Mouse (Mus musculus) embryonic facial prominence, embryonic 10.5 days (tissue): ENCODE results near the gene Sycp2. TPM values are rescaled to one million over a fixed set of nuclear protein-coding genes. Genes with fewer than 3 reads are reported as not detected.
A peak's percentile ranks its signal among the peaks of the same experiment; 100 is the strongest.

Experiments used
- DNase-seq: peaks from one replicate; pipeline ENCODE4 v3.0.0-alpha.2; 2017; ENCODE audit warnings: low spot score
- H3K27ac ChIP-seq: fragments of 300-500 bp; sonication (generic); replicated peaks from 2 replicates; pipeline ENCODE4 v1.5.1; 2016; ENCODE audit warnings: mild to moderate bottlenecking
- H3K27me3 ChIP-seq: fragments of 300-500 bp; sonication (generic); replicated peaks from 2 replicates; pipeline ENCODE4 v1.6.1; 2016; ENCODE audit warnings: low read depth, mild to moderate bottlenecking; ENCODE audit not compliant: poor library complexity, severe bottlenecking
- H3K36me3 ChIP-seq: fragments of 300-500 bp; sonication (generic); replicated peaks from 2 replicates; pipeline ENCODE4 v1.6.1; 2016; ENCODE audit warnings: mild to moderate bottlenecking, moderate library complexity
- H3K4me1 ChIP-seq: fragments of 300-500 bp; sonication (generic); 2 replicates; pipeline ENCODE4 v1.6.1; 2016
- H3K4me3 ChIP-seq: fragments of 300-500 bp; sonication (generic); 2 replicates; pipeline ENCODE4 v1.5.1; 2016; ENCODE audit warnings: mild to moderate bottlenecking, moderate library complexity
- H3K9me3 ChIP-seq: fragments of 300-500 bp; sonication (generic); 2 replicates; pipeline ENCODE4 v1.6.1; 2016; ENCODE audit warnings: mild to moderate bottlenecking
- WGBS: fragments of 180-500 bp; shearing (Covaris S2); methylation state at CpG from one replicate; pipeline ENCODE4 v1.1.7; 2016; 5-methylcytosine and 5-hydroxymethylcytosine counted together
- polyA plus RNA-seq: library from polyadenylated mRNA; unstranded; fragments of >200 nt; fragmentation: Nextera tagmentation; extraction: Ambion mirVana; gene quantifications from 2 replicates; pipeline ENCODE4 v1.2.1, GENCODE M21; 2016

Sycp2 gene
- polyA plus RNA-seq, 1 experiment from 2014 or later: 0.05 TPM

- H3K9me3 ChIP-seq: no peaks in the 10 kb centered on the region
- no peak overlapping the region for H3K27ac ChIP-seq
- H3K4me3 ChIP-seq: no peak overlapping the region
- 0 out of 2 replicates have a peak, but pooled peaks cover 3% of the 10 kb centered on the region for H3K27me3 ChIP-seq
- peaks cover 18% of the 10 kb centered on the region for H3K4me1 ChIP-seq
- DNase-seq: no peak
- 90% methylated on average over 5 of the region's 5 CpGs for WGBS
- no peaks in the 10 kb centered on the region for H3K36me3 ChIP-seq
Observed at GRCm38 (mm10) chr2:178427181-178427580, 19.7 kb upstream of the Sycp2 start.

DNA sequence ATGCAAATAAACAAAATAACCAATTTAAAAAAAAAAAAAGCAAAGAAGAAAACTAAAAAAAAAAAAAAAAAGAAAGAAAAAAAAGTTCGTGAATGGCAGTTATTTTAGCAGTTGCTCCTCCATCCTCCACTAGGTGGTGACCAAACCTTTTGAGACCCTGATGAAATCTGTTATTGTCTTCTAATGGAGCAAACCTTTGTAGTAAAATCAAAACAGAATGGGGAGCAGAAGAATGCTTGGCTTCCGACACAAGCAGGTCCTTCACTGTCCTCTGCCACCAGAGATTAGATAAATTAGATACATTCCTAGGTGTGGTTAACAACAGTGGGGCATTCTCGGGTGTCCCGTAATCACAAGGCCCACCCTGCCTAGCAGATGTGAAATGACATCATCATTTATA is 18.7 kb upstream of the Sycp2 start:
- Histone ChIP-seq H3K9me3 (no peaks in the 10 kb centered on the region), H3K27me3 (0 out of 2 replicates have a peak, but pooled peaks cover 3% of the 10 kb centered on the region), H3K4me1 (peaks cover 24% of the 10 kb centered on the region), H3K27ac (no peak overlapping the region), H3K4me3 (no peak overlapping the region), H3K36me3 (no peaks in the 10 kb centered on the region)
- DNase-seq: peak; percentile 17
- WGBS: 52% methylated on average over 4 of the region's 4 CpGs

DNA sequence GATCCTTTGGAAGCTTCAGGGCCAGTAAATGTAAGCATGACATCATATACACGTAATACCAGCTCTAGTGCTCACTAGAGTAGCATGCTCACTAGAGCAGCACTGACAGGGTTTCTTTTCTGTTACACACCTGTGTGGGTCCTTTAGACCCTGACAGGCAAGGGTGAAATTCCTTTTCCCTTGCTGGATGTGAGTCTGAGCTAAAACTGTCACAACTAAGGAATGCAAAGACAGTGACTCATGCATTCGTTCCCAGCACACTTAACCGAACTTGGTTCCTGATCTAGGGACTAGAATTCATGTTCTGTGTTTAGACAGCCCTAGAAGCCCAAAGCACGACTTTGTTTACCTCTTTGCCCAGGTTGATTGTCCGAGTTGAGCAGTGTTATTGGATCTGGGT is 15.7 kb upstream of the Sycp2 start:
- Histone ChIP-seq H3K36me3 (peaks cover 6% of the 10 kb centered on the region), H3K4me1 (peaks cover 34% of the 10 kb centered on the region), H3K27me3 (peaks cover 6% of the 10 kb centered on the region; the same call in 1 of the 2 replicates), H3K27ac (peak overlapping the region; percentile 83), H3K9me3 (no peaks in the 10 kb centered on the region), H3K4me3 (no peak overlapping the region)
- 82% methylated on average over 5 of the region's 5 CpGs for WGBS
- peak; percentile 10 for DNase-seq

DNA sequence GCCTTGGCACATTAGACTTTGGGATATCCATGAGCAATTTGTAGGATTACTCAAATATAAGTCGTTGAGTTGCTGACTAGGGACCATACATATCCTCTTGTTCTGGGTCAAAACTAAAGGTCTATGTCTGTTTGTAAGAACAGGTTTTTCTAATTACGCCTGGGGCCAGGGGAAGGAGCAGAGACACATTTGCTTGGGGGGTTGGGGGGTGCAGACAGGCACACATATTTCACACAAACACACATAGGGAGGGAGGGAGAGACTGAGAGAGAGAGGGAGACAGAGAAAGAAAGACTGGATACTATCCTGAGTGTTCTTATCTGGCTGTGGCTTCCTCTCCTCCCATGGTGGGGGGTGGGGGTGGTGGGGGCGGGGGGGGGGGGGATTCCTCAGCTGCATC is 14.7 kb upstream of the Sycp2 start:
- 13% methylated on average over 3 of the region's 3 CpGs for WGBS
- no peak overlapping the region for H3K4me3 ChIP-seq
- H3K36me3 ChIP-seq: peaks cover 11% of the 10 kb centered on the region
- peak; percentile 65 for DNase-seq
- peak overlapping the region; percentile 83 for H3K27ac ChIP-seq
- peaks cover 6% of the 10 kb centered on the region; the same call in 1 of the 2 replicates for H3K27me3 ChIP-seq
- peaks cover 34% of the 10 kb centered on the region for H3K4me1 ChIP-seq
- no peaks in the 10 kb centered on the region for H3K9me3 ChIP-seq

DNA sequence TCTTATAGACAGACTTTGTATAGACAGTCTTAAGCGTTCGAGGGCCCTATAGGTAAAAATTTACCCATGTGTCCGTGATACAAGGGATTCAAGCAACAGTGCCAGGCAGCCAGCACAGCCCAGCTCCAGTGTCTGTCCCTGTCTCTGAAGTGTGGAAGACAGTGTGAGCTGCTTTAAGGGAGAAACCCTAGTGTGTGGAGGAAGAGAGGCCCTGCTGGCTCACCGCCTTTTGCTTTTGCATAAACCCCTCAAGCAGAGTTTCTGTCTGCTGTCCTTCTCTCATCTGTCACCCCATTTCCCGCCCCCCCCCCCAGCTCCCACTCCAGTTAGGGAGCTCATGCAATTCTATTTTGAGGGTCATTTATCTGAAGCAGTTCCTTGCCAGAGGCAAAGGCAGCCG is 14.1 kb upstream of the Sycp2 start:
- peak; percentile 37 for DNase-seq
- Histone ChIP-seq H3K4me1 (peaks cover 34% of the 10 kb centered on the region), H3K9me3 (no peaks in the 10 kb centered on the region), H3K27ac (peak overlapping the region; percentile 79), H3K36me3 (peaks cover 11% of the 10 kb centered on the region), H3K4me3 (no peak overlapping the region), H3K27me3 (peaks cover 6% of the 10 kb centered on the region; the same call in 1 of the 2 replicates)
- WGBS: 41% methylated on average over 6 of the region's 6 CpGs

DNA sequence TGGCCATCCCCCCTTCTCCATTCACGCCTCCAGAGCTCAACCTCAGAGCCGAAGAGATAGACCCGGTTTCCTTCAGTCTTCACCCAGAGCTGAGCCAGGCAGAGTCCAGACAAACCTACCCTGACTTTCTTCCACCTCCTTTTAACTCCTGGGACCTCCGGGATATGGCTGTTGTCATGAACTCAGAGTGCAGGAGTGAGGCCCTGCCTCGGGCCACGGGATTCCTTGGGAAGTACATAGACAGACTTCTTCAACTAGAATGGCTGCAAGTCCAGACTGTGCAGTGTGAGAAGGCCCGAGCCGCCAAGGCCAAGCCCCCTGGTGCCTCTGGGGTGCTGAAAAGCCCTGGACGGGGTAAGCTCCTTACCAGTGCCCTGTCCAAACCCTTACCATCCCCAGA is 13.1 kb upstream of the Sycp2 start:
- Histone ChIP-seq H3K4me3 (no peak overlapping the region), H3K9me3 (no peaks in the 10 kb centered on the region), H3K27ac (peak overlapping the region; percentile 79), H3K27me3 (peaks cover 14% of the 10 kb centered on the region), H3K4me1 (peaks cover 39% of the 10 kb centered on the region), H3K36me3 (peaks cover 11% of the 10 kb centered on the region)
- WGBS: 76% methylated on average over 9 of the region's 9 CpGs
- no peak for DNase-seq

DNA sequence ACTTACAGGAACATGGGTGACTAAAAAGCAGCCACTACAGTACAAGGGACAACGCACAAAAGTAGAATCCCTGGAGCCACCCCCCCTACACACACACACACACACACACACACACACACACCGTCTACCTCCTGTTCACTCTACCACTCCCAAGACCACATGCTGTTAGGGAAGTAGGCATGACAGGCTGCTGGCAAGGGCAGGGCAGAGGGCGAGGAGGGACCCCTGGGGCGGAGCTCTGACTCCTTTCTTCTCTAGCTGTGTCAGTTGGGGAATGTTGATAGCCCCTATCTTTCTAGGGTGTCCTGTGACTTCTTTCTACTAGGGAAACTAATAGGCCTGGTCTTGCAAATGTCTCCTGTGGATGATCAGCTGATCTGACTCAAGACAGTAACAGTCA is 9.5 kb upstream of the Sycp2 start:
- DNase-seq: no peak
- Histone ChIP-seq H3K36me3 (peaks cover 11% of the 10 kb centered on the region), H3K27ac (no peak overlapping the region), H3K4me1 (peaks cover 44% of the 10 kb centered on the region), H3K9me3 (no peaks in the 10 kb centered on the region), H3K4me3 (no peak overlapping the region), H3K27me3 (peaks cover 42% of the 10 kb centered on the region)
- WGBS: 80% methylated on average over 4 of the region's 4 CpGs

DNA sequence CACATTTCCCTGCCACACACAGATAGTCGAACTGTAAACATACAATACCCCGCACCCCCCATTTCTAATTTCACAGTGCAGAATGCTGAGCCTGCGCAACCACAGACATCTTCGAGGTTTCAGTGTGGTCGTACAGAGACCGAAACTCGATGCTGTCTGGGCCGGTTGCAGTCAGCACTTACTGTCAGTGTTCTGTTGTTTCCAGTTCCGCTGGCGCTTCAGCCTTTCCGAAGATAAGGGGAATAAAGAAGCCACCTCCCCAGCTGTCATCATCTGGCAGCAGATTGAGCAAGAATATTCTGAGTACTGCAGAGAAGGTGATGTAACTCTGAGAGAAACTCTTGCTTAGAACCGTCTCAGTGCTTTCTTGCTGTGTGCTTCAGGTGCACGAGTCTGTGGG is 8.9 kb upstream of the Sycp2 start:
- Histone ChIP-seq H3K36me3 (peaks cover 11% of the 10 kb centered on the region), H3K27me3 (peaks cover 48% of the 10 kb centered on the region), H3K27ac (no peak overlapping the region), H3K4me1 (peaks cover 38% of the 10 kb centered on the region), H3K9me3 (no peaks in the 10 kb centered on the region), H3K4me3 (no peak overlapping the region)
- no peak for DNase-seq
- WGBS: 71% methylated on average over 13 of the region's 13 CpGs

GRCm38 (mm10) chr2:178415150-178415448 is 7.6 kb upstream of the Sycp2 start:
- Histone ChIP-seq H3K27me3 (peaks cover 57% of the 10 kb centered on the region), H3K27ac (no peak overlapping the region), H3K4me3 (peak overlapping the region; percentile 78), H3K36me3 (peaks cover 8% of the 10 kb centered on the region), H3K9me3 (no peaks in the 10 kb centered on the region), H3K4me1 (peaks cover 29% of the 10 kb centered on the region)
- 39% methylated on average over 3 of the region's 3 CpGs for WGBS
- DNase-seq: no peak

DNA sequence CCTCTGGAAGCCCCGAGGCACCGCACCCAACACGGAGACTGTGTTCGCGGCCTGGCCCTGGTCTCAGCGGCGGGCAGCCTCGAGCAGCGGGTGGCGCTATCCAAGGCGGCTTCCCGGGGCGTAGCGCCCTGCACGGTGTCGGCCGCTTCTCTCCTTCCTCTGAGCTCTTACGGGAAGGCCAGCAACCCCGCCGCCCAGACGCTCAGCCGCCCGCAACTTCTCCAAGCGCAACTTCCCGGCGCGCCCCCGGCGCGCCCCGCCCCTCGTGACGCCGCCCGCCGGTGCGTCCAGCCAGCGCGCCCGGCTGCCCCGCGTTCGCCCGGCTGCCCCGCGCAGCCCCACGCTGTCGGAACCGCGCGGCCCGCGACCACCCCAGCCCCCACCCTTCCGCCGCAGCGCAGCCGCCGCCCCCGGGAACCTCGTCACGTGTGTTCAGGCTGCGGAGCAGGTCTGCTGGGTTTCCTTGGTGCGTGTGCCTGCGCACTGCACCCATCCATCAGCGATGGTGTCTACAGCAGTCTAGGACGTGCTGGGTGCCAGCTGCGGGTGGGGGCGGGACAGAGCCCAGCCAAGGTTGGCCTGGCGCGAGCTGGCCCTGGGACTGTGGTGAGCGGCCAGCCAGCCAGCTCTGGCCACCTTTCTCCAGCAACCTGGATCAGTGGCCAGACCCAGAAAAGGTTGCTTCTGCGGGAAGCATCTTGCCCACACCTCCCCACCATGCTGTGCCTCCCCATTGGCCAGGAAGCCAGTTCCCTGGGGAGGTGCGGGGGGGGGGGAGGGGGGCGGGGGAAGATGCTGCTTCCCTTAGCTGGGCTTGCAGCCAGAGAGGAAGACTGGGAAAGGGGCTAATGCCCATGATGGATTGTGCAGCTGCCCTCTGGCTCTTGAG is 7.0 kb upstream of the Sycp2 start, which contains the start of the genes Ppp1r3d and Fam217b:
Ppp1r3d (minus strand) TSS at position 212 of the 889 bp plus-strand sequence.
Fam217b (plus strand) TSS at position 264 of the 889 bp plus-strand sequence.
- Histone ChIP-seq H3K4me3 (peak within 1 kb of the TSS; percentile 78), H3K27me3 (peaks cover 57% of the 10 kb centered on the region), H3K9me3 (no peaks in the 10 kb centered on the region), H3K36me3 (peaks cover 8% of the 10 kb centered on the region), H3K27ac (peak within 1 kb of the TSS; percentile 79), H3K4me1 (peaks cover 29% of the 10 kb centered on the region)
- DNase-seq: peak; percentile 78
- under 1% methylated on average over 74 of the region's 74 CpGs for WGBS

- no peak for DNase-seq
- peak overlapping the region; percentile 78 for H3K4me3 ChIP-seq
- H3K36me3 ChIP-seq: peaks cover 8% of the 10 kb centered on the region
- no peaks in the 10 kb centered on the region for H3K9me3 ChIP-seq
- peak overlapping the region; percentile 79 for H3K27ac ChIP-seq
- 17% methylated on average over 75 of the region's 75 CpGs for WGBS
- H3K27me3 ChIP-seq: peaks cover 57% of the 10 kb centered on the region
- peaks cover 29% of the 10 kb centered on the region for H3K4me1 ChIP-seq
Observed at GRCm38 (mm10) chr2:178413481-178414260, 6.2 kb upstream of the Sycp2 start.

DNA sequence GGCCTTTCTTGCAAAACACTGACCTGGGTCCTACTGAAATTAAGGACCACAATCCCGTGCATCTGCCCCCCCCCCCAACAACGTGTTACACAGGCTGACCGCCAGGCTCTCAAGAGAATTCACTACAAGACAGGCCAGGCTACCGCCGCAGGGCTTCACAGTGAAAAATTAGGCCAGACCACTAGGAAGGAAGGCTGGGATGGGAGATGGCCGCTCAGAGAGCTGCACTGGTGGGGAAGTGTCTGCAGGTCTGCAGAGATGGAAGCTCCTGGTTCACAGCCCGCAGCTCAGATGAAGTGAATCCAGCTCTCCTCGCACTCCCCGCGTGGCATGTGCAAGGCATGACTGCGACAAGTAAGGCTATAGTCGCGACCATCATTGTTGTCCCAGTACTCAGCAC is 5.6 kb upstream of the Sycp2 start:
- H3K27me3 ChIP-seq: peaks cover 57% of the 10 kb centered on the region
- no peak for DNase-seq
- 61% methylated on average over 13 of the region's 13 CpGs for WGBS
- H3K27ac ChIP-seq: no peak overlapping the region
- peak overlapping the region; percentile 78; the same call in 1 of the 2 replicates for H3K4me3 ChIP-seq
- H3K4me1 ChIP-seq: peaks cover 29% of the 10 kb centered on the region
- peaks cover 3% of the 10 kb centered on the region for H3K36me3 ChIP-seq
- H3K9me3 ChIP-seq: no peaks in the 10 kb centered on the region
